Mouse (Mus musculus): ENCODE measurements around the gene Vipr1.
A peak's percentile ranks its signal among the peaks of the same experiment; 100 is the strongest.

- 0 out of 2 replicates have a peak, but pooled peaks have one; percentile 10 for TF ChIP-seq CTCF (IDR thresholded peaks at IDR 0.05; ENCODE audit: low read depth)
- no peak for TF ChIP-seq EP300 (optimal IDR thresholded peaks at IDR 0.05)
Observed at GRCm38 (mm10) chr9:121641235-121641915, 1.1 kb upstream of the Vipr1 start.

Measured in stomach, postnatal 0 days (tissue).